Mouse (Mus musculus) stomach, embryonic 14.5 days (tissue): ENCODE results near the gene Mmgt2. TPM values are rescaled to one million over a fixed set of nuclear protein-coding genes. Genes with fewer than 3 reads are reported as not detected.

Experiments used
- polyA plus RNA-seq: library from polyadenylated mRNA; unstranded; fragments of >200 nt; fragmentation: Nextera tagmentation; extraction: Ambion mirVana; gene quantifications from 2 replicates; pipeline ENCODE4 v1.2.1, GENCODE M21; 2014

The Mmgt2 gene
- polyA plus RNA-seq, 1 experiment from 2014 or later = 49.6 TPM

Other genes starting within 250 kb of the Mmgt2 start
- 9.9 and 11.1 TPM in 2 replicates for gene Pigl, start 190.2 kb upstream of the Mmgt2 start, polyA plus RNA-seq
- gene Ncor1, start 190.1 kb upstream of the Mmgt2 start, polyA plus RNA-seq = 123 and 144 TPM in 2 replicates
- gene Cenpv, start 109.4 kb upstream of the Mmgt2 start, polyA plus RNA-seq = 16.2 and 22.0 TPM in 2 replicates
- 3,062 and 3,133 TPM in 2 replicates for gene Ubb, start 97.5 kb upstream of the Mmgt2 start, polyA plus RNA-seq
- 12.0 and 12.8 TPM in 2 replicates for gene Trpv2, start 74.2 kb upstream of the Mmgt2 start, polyA plus RNA-seq
- 9.0 and 10.1 TPM in 2 replicates for gene Lrrc75a, start 141 bp upstream of the Mmgt2 start, polyA plus RNA-seq
- gene Zfp287, start 83.2 kb downstream of the Mmgt2 start, polyA plus RNA-seq = 10.1 and 10.9 TPM in 2 replicates
- not detected in 2 replicates for gene Gm10428, start 104.4 kb downstream of the Mmgt2 start, polyA plus RNA-seq
- 23.2 and 24.9 TPM in 2 replicates for gene Zfp286, start 140.8 kb downstream of the Mmgt2 start, polyA plus RNA-seq
- 16.8 and 19.1 TPM in 2 replicates for gene Trim16, start 171.6 kb downstream of the Mmgt2 start, polyA plus RNA-seq
- gene Fbxw10, start 198.4 kb downstream of the Mmgt2 start, polyA plus RNA-seq = 0.59 and 1.1 TPM in 2 replicates
- gene Tvp23b, start 230.8 kb downstream of the Mmgt2 start, polyA plus RNA-seq = 64.9 and 69.3 TPM in 2 replicates